Mouse (Mus musculus): Measurements from ENCODE around the gene Gm4869.

Gene Gm4869

GRCm38 (mm10) chr5:140538111-140538683, 92.8 kb downstream of the Gm4869 start:
- DNase-seq: no peak

- DNase-seq: peak; percentile 87
Measured at GRCm38 (mm10) chr5:140540106-140540505, 94.7 kb downstream of the Gm4869 start.

GRCm38 (mm10) chr5:140542811-140543575, 97.5 kb downstream of the Gm4869 start:
- DNase-seq: peak; percentile 72

Data from retina, postnatal 1 day (tissue).